Mouse (Mus musculus) MEL (cell line): ENCODE results near the gene Cldn4. TPM values are rescaled to one million over a fixed set of nuclear protein-coding genes. Genes with fewer than 3 reads are reported as not detected.
"Not testable (repeated sequence)": the region's sequence is repeated elsewhere in the genome, so short reads cannot be mapped to it uniquely, and the experiment has no call there.

Source experiments
- DNase-seq: peaks from one replicate; pipeline ENCODE4 v3.0.0; 2011; ENCODE audit warnings: low read depth, low spot score
- H3K27ac ChIP-seq: 2 replicates; pipeline ENCODE4 v1.5.1; 2012; ENCODE audit warnings: low read depth, mild to moderate bottlenecking, control low read depth, low read length, moderate library complexity; ENCODE audit not compliant: control insufficient read depth
- H3K27me3 ChIP-seq, 2 experiments: fragments of 150-350 bp in 1 of 2; sonication (generic) in 1 of 2; 2 replicates each; pipeline ENCODE4 v1.6.1; 2012; ENCODE audit warnings: low read length in 2 of 2, mild to moderate bottlenecking in 2 of 2, improper control_type of control experiment in 1 of 2, moderate library complexity in 1 of 2; ENCODE audit not compliant: insufficient read depth in 2 of 2, control insufficient read depth in 1 of 2
- H3K36me3 ChIP-seq, 2 experiments: 2 replicates each; pipeline ENCODE4 v1.6.1; 2012 to 2014; ENCODE audit warnings: low read length in 2 of 2, improper control_type of control experiment in 1 of 2, inconsistent platforms in 1 of 2, mild to moderate bottlenecking in 1 of 2; ENCODE audit not compliant: insufficient read depth in 2 of 2, control insufficient read depth in 1 of 2
- H3K4me1 ChIP-seq, 2 experiments: fragments of 150-350 bp in 1 of 2; sonication (generic) in 1 of 2; 2 replicates each; pipeline ENCODE4 v1.6.1; 2012; ENCODE audit warnings: low read length in 2 of 2, improper control_type of control experiment in 1 of 2, mild to moderate bottlenecking in 1 of 2; ENCODE audit not compliant: insufficient read depth in 2 of 2, control insufficient read depth in 1 of 2
- H3K4me3 ChIP-seq, 2 experiments: fragments of 150-350 bp in 1 of 2; sonication (generic) in 1 of 2; 2 replicates each; pipeline ENCODE4 v1.5.1; 2012; ENCODE audit warnings: low read depth in 2 of 2, low read length in 2 of 2, mild to moderate bottlenecking in 2 of 2, moderate library complexity in 2 of 2, control low read depth in 1 of 2, improper control_type of control experiment in 1 of 2; ENCODE audit not compliant: control insufficient read depth in 1 of 2, insufficient read depth in 1 of 2
- H3K79me2 ChIP-seq: 2 replicates; pipeline ENCODE4 v1.6.1; 2012; ENCODE audit warnings: mild to moderate bottlenecking, low read length, moderate library complexity; ENCODE audit not compliant: control insufficient read depth, poor library complexity, insufficient read depth
- H3K9ac ChIP-seq: 2 replicates; pipeline ENCODE4 v1.6.1; 2012; ENCODE audit warnings: low read depth, mild to moderate bottlenecking, control low read depth, low read length, moderate library complexity; ENCODE audit not compliant: control insufficient read depth, poor library complexity, severe bottlenecking
- H3K9me3 ChIP-seq: fragments of 150-350 bp; sonication (generic); replicated peaks from 2 replicates; pipeline ENCODE4 v1.6.1; 2012; ENCODE audit warnings: mild to moderate bottlenecking, low read length, improper control_type of control experiment, moderate library complexity; ENCODE audit not compliant: insufficient read depth
- CHD1 ChIP-seq: IDR thresholded peaks from 2 replicates; pipeline ENCODE4 v1.6.1; 2012; ENCODE audit warnings: low read depth, mild to moderate bottlenecking, inconsistent platforms, low read length, improper control_type of control experiment
- EP300 ChIP-seq, 2 experiments: IDR thresholded peaks; 2 replicates each; pipeline ENCODE4 v1.6.1; 2011; ENCODE audit warnings: improper control_type of control experiment in 2 of 2, low read length in 2 of 2, low read depth in 1 of 2, mild to moderate bottlenecking in 1 of 2
- ETS1 ChIP-seq: IDR thresholded peaks from 2 replicates; pipeline ENCODE4 v1.6.1; 2012; ENCODE audit warnings: low read depth, mild to moderate bottlenecking, inconsistent platforms, low read length, improper control_type of control experiment, moderate library complexity
- HCFC1 ChIP-seq: IDR thresholded peaks from 2 replicates; pipeline ENCODE4 v1.6.1; 2012; ENCODE audit warnings: low read depth, mild to moderate bottlenecking, inconsistent platforms, low read length, improper control_type of control experiment, moderate library complexity
- KAT2A ChIP-seq: conservative IDR thresholded peaks from 2 replicates; pipeline ENCODE4 v1.6.1; 2012; ENCODE audit warnings: low read depth, low read length, improper control_type of control experiment, inconsistent platforms
- MEF2A ChIP-seq: IDR thresholded peaks from 2 replicates; pipeline ENCODE4 v1.6.1; 2014; ENCODE audit warnings: low read depth, mild to moderate bottlenecking, inconsistent platforms, low read length, improper control_type of control experiment; ENCODE audit not compliant: poor library complexity, insufficient replicate concordance, severe bottlenecking; ENCODE audit errors: extremely low read depth
- MXI1 ChIP-seq: IDR thresholded peaks from 2 replicates; pipeline ENCODE4 v1.6.1; 2011; ENCODE audit warnings: mild to moderate bottlenecking, low read depth, low read length, improper control_type of control experiment
- POLR2A ChIP-seq, 2 experiments: IDR thresholded peaks; 2 replicates each; pipeline ENCODE4 v1.6.1; 2011 to 2012; ENCODE audit warnings: low read length in 2 of 2, mild to moderate bottlenecking in 2 of 2, control low read depth in 1 of 2, improper control_type of control experiment in 1 of 2, low read depth in 1 of 2, moderate library complexity in 1 of 2; ENCODE audit not compliant: control insufficient read depth in 1 of 2, insufficient read depth in 1 of 2, poor library complexity in 1 of 2
- POLR2AphosphoS2 ChIP-seq: IDR thresholded peaks from 2 replicates; pipeline ENCODE4 v1.6.1; 2011; ENCODE audit warnings: low read length, improper control_type of control experiment
- POLR2AphosphoS5 ChIP-seq: IDR thresholded peaks from 2 replicates; pipeline ENCODE4 v1.6.1; 2012; ENCODE audit warnings: low read depth, borderline replicate concordance, mild to moderate bottlenecking, inconsistent platforms, low read length, moderate library complexity, mixed read lengths
- RAD21 ChIP-seq: IDR thresholded peaks from 2 replicates; pipeline ENCODE4 v1.6.1; 2011; ENCODE audit warnings: mild to moderate bottlenecking, low read depth, low read length, improper control_type of control experiment
- RCOR1 ChIP-seq: IDR thresholded peaks from 2 replicates; pipeline ENCODE4 v1.6.1; 2012; ENCODE audit warnings: low read depth, mild to moderate bottlenecking, inconsistent platforms, low read length, improper control_type of control experiment
- SIN3A ChIP-seq: IDR thresholded peaks from 2 replicates; pipeline ENCODE4 v1.6.1; 2012; ENCODE audit warnings: low read length, improper control_type of control experiment, inconsistent platforms
- SMC3 ChIP-seq: IDR thresholded peaks from 2 replicates; pipeline ENCODE4 v1.6.1; 2011; ENCODE audit warnings: low read depth, low read length, improper control_type of control experiment
- TCF12 ChIP-seq: IDR thresholded peaks from 2 replicates; pipeline ENCODE4 v1.6.1; 2014; ENCODE audit warnings: low read depth, mild to moderate bottlenecking, inconsistent platforms, low read length, improper control_type of control experiment, moderate library complexity
- UBTF ChIP-seq: IDR thresholded peaks from 2 replicates; pipeline ENCODE4 v1.6.1; 2012; ENCODE audit warnings: low read depth, mild to moderate bottlenecking, inconsistent platforms, low read length, improper control_type of control experiment, moderate library complexity, borderline replicate concordance; ENCODE audit not compliant: insufficient read depth
- USF1 ChIP-seq: IDR thresholded peaks from 2 replicates; pipeline ENCODE4 v1.6.1; 2014; ENCODE audit warnings: low read depth, mild to moderate bottlenecking, inconsistent platforms, low read length, improper control_type of control experiment, moderate library complexity
- ZMIZ1 ChIP-seq: IDR thresholded peaks from 2 replicates; pipeline ENCODE4 v1.6.1; 2012; ENCODE audit warnings: low read depth, mild to moderate bottlenecking, inconsistent platforms, low read length, improper control_type of control experiment, moderate library complexity
- ZNF384 ChIP-seq: IDR thresholded peaks from 2 replicates; pipeline ENCODE4 v1.6.1; 2012; ENCODE audit warnings: low read depth, mild to moderate bottlenecking, inconsistent platforms, low read length, improper control_type of control experiment
- polyA plus RNA-seq, 2 experiments: library from polyadenylated mRNA; stranded (reverse) in 1 of 2; unstranded in 1 of 2; fragments of >175 nt in 1 of 2; fragments of >200 nt in 1 of 2; gene quantifications; 2 replicates each; pipeline versions ENCODE4 v1.2.1 to v1.2.4; 2012; ENCODE audit warnings: low replicate concordance in 2 of 2, low read depth in 1 of 2; ENCODE audit not compliant: insufficient read length in 2 of 2, insufficient read depth in 1 of 2, missing spikeins in 1 of 2
- total RNA-seq: library from RNA; depleted of rRNA; stranded (reverse); fragments of 300-350 nt; gene quantifications from 2 replicates; pipeline ENCODE4 v1.2.3, GENCODE M21; 2012

Cldn4 gene
- total and polyA plus RNA-seq, 3 experiments, result 0.04 to 0.08 TPM; not detected in 1

GRCm38 (mm10) chr5:134933686-134934085, 13.0 kb downstream of the Cldn4 start:
- DNase-seq, H3K36me3 ChIP-seq, H3K9ac ChIP-seq, H3K4me1 ChIP-seq, H3K4me3 ChIP-seq, H3K9me3 ChIP-seq, H3K27ac ChIP-seq, H3K79me2 ChIP-seq, H3K27me3 ChIP-seq: not testable (repeated sequence)

DNA sequence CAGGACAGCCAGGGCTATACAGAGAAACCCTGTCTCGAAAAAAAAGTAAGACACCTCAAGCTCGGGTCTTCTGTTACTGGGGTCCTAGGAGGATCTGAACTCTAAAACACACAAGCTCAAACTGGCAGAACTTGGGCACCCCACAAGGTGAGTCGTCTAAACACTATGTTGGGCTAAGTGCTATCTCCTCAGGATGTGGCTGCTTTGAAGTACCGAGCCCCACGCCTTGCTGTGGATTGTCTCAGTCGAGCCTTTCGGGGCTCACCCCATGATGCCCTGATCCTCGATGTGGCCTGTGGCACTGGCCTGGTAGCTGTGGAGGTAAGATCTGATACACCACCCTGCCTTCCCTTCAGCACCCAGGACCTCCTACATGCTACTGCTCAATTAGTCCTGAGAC, 13.5 kb downstream of the Cldn4 start:
- DNase-seq, result no peak
- Histone ChIP-seq H3K4me1 (peaks cover 0 to 2% of the 10 kb centered on the region in 2 experiments; a peak in 1 of 4 replicates), H3K27ac (no peak overlapping the region), H3K27me3 (peaks cover under 1 to 3% of the 10 kb centered on the region in 2 experiments; a peak in 3 of 4 replicates), H3K79me2 (no peaks in the 10 kb centered on the region), H3K4me3 (no peak overlapping the region), H3K36me3 (no peaks in the 10 kb centered on the region), H3K9ac (no peak overlapping the region), H3K9me3 (no peaks in the 10 kb centered on the region)
- TF ChIP-seq RAD21, result no peak
- TF ChIP-seq SMC3, result no peak
- TF ChIP-seq USF1, result no peak
- TF ChIP-seq MXI1, result no peak
- no peak for TF ChIP-seq UBTF
- no peak for TF ChIP-seq EP300 (IDR thresholded peaks at IDR 0.05; ENCODE audit: low read depth in 1 of 2, low read length in 2 of 2)
- TF ChIP-seq POLR2AphosphoS5, result no peak
- TF ChIP-seq ZNF384, result no peak
- no peak for TF ChIP-seq HCFC1
- no peak for TF ChIP-seq MEF2A
- TF ChIP-seq CHD1, result no peak
- no peak for TF ChIP-seq POLR2A (IDR thresholded peaks at IDR 0.05; ENCODE audit: control insufficient read depth in 1 of 2, insufficient read depth in 1 of 2, low read depth in 1 of 2, low read length in 2 of 2, poor library complexity in 1 of 2)
- TF ChIP-seq RCOR1, result no peak
- no peak for TF ChIP-seq ZMIZ1
- TF ChIP-seq SIN3A, result no peak
- no peak for TF ChIP-seq ETS1
- TF ChIP-seq POLR2AphosphoS2, result no peak
- no peak for TF ChIP-seq KAT2A
- no peak for TF ChIP-seq TCF12
